Mouse (Mus musculus) embryonic facial prominence, embryonic 10.5 days (tissue): Measurements from ENCODE around the gene Ctnna3. TPM values are rescaled to one million over a fixed set of nuclear protein-coding genes. Genes with fewer than 3 reads are reported as not detected.

ENCODE experiments used
- DNase-seq: peaks from one replicate; pipeline ENCODE4 v3.0.0-alpha.2; 2017; ENCODE audit warnings: low spot score
- H3K27ac ChIP-seq: fragments of 300-500 bp; sonication (generic); replicated peaks from 2 replicates; pipeline ENCODE4 v1.5.1; 2016; ENCODE audit warnings: mild to moderate bottlenecking
- H3K27me3 ChIP-seq: fragments of 300-500 bp; sonication (generic); replicated peaks from 2 replicates; pipeline ENCODE4 v1.6.1; 2016; ENCODE audit warnings: low read depth, mild to moderate bottlenecking; ENCODE audit not compliant: poor library complexity, severe bottlenecking
- H3K36me3 ChIP-seq: fragments of 300-500 bp; sonication (generic); replicated peaks from 2 replicates; pipeline ENCODE4 v1.6.1; 2016; ENCODE audit warnings: mild to moderate bottlenecking, moderate library complexity
- H3K4me1 ChIP-seq: fragments of 300-500 bp; sonication (generic); 2 replicates; pipeline ENCODE4 v1.6.1; 2016
- H3K4me3 ChIP-seq: fragments of 300-500 bp; sonication (generic); 2 replicates; pipeline ENCODE4 v1.5.1; 2016; ENCODE audit warnings: mild to moderate bottlenecking, moderate library complexity
- H3K9me3 ChIP-seq: fragments of 300-500 bp; sonication (generic); 2 replicates; pipeline ENCODE4 v1.6.1; 2016; ENCODE audit warnings: mild to moderate bottlenecking
- WGBS: fragments of 180-500 bp; shearing (Covaris S2); methylation state at CpG from one replicate; pipeline ENCODE4 v1.1.7; 2016; 5-methylcytosine and 5-hydroxymethylcytosine counted together
- polyA plus RNA-seq: library from polyadenylated mRNA; unstranded; fragments of >200 nt; fragmentation: Nextera tagmentation; extraction: Ambion mirVana; gene quantifications from 2 replicates; pipeline ENCODE4 v1.2.1, GENCODE M21; 2016

The Ctnna3 gene
- polyA plus RNA-seq, 1 experiment from 2014 or later = 0.22 TPM

- Histone ChIP-seq H3K4me3 (no peak overlapping the region), H3K36me3 (no peaks in the 10 kb centered on the region), H3K27me3 (no peaks in the 10 kb centered on the region), H3K9me3 (no peaks in the 10 kb centered on the region), H3K4me1 (peaks cover 9% of the 10 kb centered on the region), H3K27ac (no peak overlapping the region)
- no peak for DNase-seq
- 83% methylated on average over 10 of the region's 10 CpGs for WGBS
Measured at GRCm38 (mm10) chr10:63476167-63476647, 46.3 kb downstream of the Ctnna3 start.

GRCm38 (mm10) chr10:63478946-63479345 lies 49.0 kb downstream of the Ctnna3 start:
- no peaks in the 10 kb centered on the region for H3K36me3 ChIP-seq
- WGBS = 51% methylated on average over 2 of the region's 2 CpGs
- H3K4me1 ChIP-seq = peaks cover 9% of the 10 kb centered on the region
- H3K27ac ChIP-seq = no peak overlapping the region
- H3K9me3 ChIP-seq = no peaks in the 10 kb centered on the region
- no peaks in the 10 kb centered on the region for H3K27me3 ChIP-seq
- H3K4me3 ChIP-seq = no peak overlapping the region
- DNase-seq = no peak

GRCm38 (mm10) chr10:63480066-63480465 lies 50.2 kb downstream of the Ctnna3 start:
- no peaks in the 10 kb centered on the region for H3K36me3 ChIP-seq
- WGBS = 54% methylated on average over 5 of the region's 5 CpGs

GRCm38 (mm10) chr10:63488346-63488745 lies 58.4 kb downstream of the Ctnna3 start:
- 89% methylated on average over 7 of the region's 7 CpGs for WGBS

More at GRCm38 (mm10) chr10:63480066-63480465, 50.2 kb downstream of the Ctnna3 start:
- Histone ChIP-seq H3K27ac (no peak overlapping the region), H3K27me3 (no peaks in the 10 kb centered on the region), H3K9me3 (no peaks in the 10 kb centered on the region), H3K4me3 (no peak overlapping the region), H3K4me1 (peaks cover 9% of the 10 kb centered on the region)
- no peak for DNase-seq

GRCm38 (mm10) chr10:63523956-63524355 lies 94.1 kb downstream of the Ctnna3 start:
- no peak overlapping the region for H3K27ac ChIP-seq
- H3K4me1 ChIP-seq = no peaks in the 10 kb centered on the region
- no peaks in the 10 kb centered on the region for H3K27me3 ChIP-seq
- no peak for DNase-seq
- H3K9me3 ChIP-seq = no peaks in the 10 kb centered on the region
- H3K4me3 ChIP-seq = no peak overlapping the region
- H3K36me3 ChIP-seq = no peaks in the 10 kb centered on the region
- WGBS = 82% methylated on average over 3 of the region's 3 CpGs

More at GRCm38 (mm10) chr10:63488346-63488745, 58.4 kb downstream of the Ctnna3 start:
- H3K36me3 ChIP-seq = no peaks in the 10 kb centered on the region
- H3K27ac ChIP-seq = no peak overlapping the region
- H3K9me3 ChIP-seq = no peaks in the 10 kb centered on the region
- DNase-seq = no peak
- H3K27me3 ChIP-seq = no peaks in the 10 kb centered on the region
- H3K4me1 ChIP-seq = no peaks in the 10 kb centered on the region
- no peak overlapping the region for H3K4me3 ChIP-seq

- DNase-seq = no peak
- no peaks in the 10 kb centered on the region for H3K9me3 ChIP-seq
- 75% methylated on average over 4 of the region's 4 CpGs for WGBS
- H3K27me3 ChIP-seq = no peaks in the 10 kb centered on the region
- no peaks in the 10 kb centered on the region for H3K36me3 ChIP-seq
- no peak overlapping the region for H3K27ac ChIP-seq
- H3K4me1 ChIP-seq = no peaks in the 10 kb centered on the region
- no peak overlapping the region for H3K4me3 ChIP-seq
Measured at GRCm38 (mm10) chr10:63526027-63526426, 96.1 kb downstream of the Ctnna3 start.

GRCm38 (mm10) chr10:63532381-63532780 lies 102.5 kb downstream of the Ctnna3 start:
- Histone ChIP-seq H3K9me3 (no peaks in the 10 kb centered on the region), H3K4me1 (no peaks in the 10 kb centered on the region), H3K27me3 (no peaks in the 10 kb centered on the region), H3K4me3 (no peak overlapping the region), H3K36me3 (no peaks in the 10 kb centered on the region), H3K27ac (no peak overlapping the region)
- WGBS = 88% methylated on average over 8 of the region's 8 CpGs
- DNase-seq = no peak

GRCm38 (mm10) chr10:63541754-63542153 lies 111.9 kb downstream of the Ctnna3 start:
- Histone ChIP-seq H3K27ac (0 out of 2 replicates have a peak overlapping the region, but pooled peaks have one; percentile 3), H3K4me3 (no peak overlapping the region), H3K36me3 (no peaks in the 10 kb centered on the region), H3K9me3 (no peaks in the 10 kb centered on the region), H3K4me1 (peaks cover 12% of the 10 kb centered on the region), H3K27me3 (no peaks in the 10 kb centered on the region)
- peak; percentile 36 for DNase-seq
- 17% methylated on average over 5 of the region's 5 CpGs for WGBS

- H3K9me3 ChIP-seq = no peaks in the 10 kb centered on the region
- no peak for DNase-seq
- H3K4me1 ChIP-seq = peaks cover 12% of the 10 kb centered on the region
- WGBS = 64% methylated on average over 6 of the region's 6 CpGs
- H3K27ac ChIP-seq = no peak overlapping the region
- H3K27me3 ChIP-seq = no peaks in the 10 kb centered on the region
- no peak overlapping the region for H3K4me3 ChIP-seq
- H3K36me3 ChIP-seq = no peaks in the 10 kb centered on the region
Measured at GRCm38 (mm10) chr10:63542493-63542892, 112.6 kb downstream of the Ctnna3 start.

GRCm38 (mm10) chr10:63566691-63567090 lies 136.8 kb downstream of the Ctnna3 start:
- 92% methylated on average over 8 of the region's 8 CpGs for WGBS

GRCm38 (mm10) chr10:63571561-63571960 lies 141.7 kb downstream of the Ctnna3 start:
- DNase-seq = no peak
- Histone ChIP-seq H3K27ac (no peak overlapping the region), H3K36me3 (no peaks in the 10 kb centered on the region), H3K4me1 (no peaks in the 10 kb centered on the region), H3K9me3 (no peaks in the 10 kb centered on the region), H3K27me3 (no peaks in the 10 kb centered on the region), H3K4me3 (no peak overlapping the region)

More at GRCm38 (mm10) chr10:63566691-63567090, 136.8 kb downstream of the Ctnna3 start:
- Histone ChIP-seq H3K9me3 (no peaks in the 10 kb centered on the region), H3K4me3 (no peak overlapping the region), H3K4me1 (no peaks in the 10 kb centered on the region), H3K27me3 (no peaks in the 10 kb centered on the region), H3K27ac (no peak overlapping the region), H3K36me3 (no peaks in the 10 kb centered on the region)
- DNase-seq = no peak

GRCm38 (mm10) chr10:63572866-63573265 lies 143.0 kb downstream of the Ctnna3 start:
- no peak overlapping the region for H3K27ac ChIP-seq
- WGBS = 93% methylated on average over 7 of the region's 7 CpGs
- H3K4me3 ChIP-seq = no peak overlapping the region
- H3K36me3 ChIP-seq = no peaks in the 10 kb centered on the region
- no peak for DNase-seq
- H3K27me3 ChIP-seq = no peaks in the 10 kb centered on the region
- H3K4me1 ChIP-seq = no peaks in the 10 kb centered on the region
- H3K9me3 ChIP-seq = no peaks in the 10 kb centered on the region

GRCm38 (mm10) chr10:63574100-63574609 lies 144.3 kb downstream of the Ctnna3 start:
- 87% methylated on average over 7 of the region's 7 CpGs for WGBS
- H3K4me3 ChIP-seq = no peak overlapping the region
- peak; percentile 49 for DNase-seq
- H3K27me3 ChIP-seq = no peaks in the 10 kb centered on the region
- H3K36me3 ChIP-seq = no peaks in the 10 kb centered on the region
- H3K27ac ChIP-seq = no peak overlapping the region; the same call in 1 of the 2 replicates
- no peaks in the 10 kb centered on the region for H3K9me3 ChIP-seq
- no peaks in the 10 kb centered on the region for H3K4me1 ChIP-seq
